Mouse (Mus musculus): ENCODE results near the gene Cmtm7. TPM values are rescaled to one million over a fixed set of nuclear protein-coding genes. Genes with fewer than 3 reads are reported as not detected.

Gene Cmtm7
- 65.7 TPM for total RNA-seq (2023)

DNA sequence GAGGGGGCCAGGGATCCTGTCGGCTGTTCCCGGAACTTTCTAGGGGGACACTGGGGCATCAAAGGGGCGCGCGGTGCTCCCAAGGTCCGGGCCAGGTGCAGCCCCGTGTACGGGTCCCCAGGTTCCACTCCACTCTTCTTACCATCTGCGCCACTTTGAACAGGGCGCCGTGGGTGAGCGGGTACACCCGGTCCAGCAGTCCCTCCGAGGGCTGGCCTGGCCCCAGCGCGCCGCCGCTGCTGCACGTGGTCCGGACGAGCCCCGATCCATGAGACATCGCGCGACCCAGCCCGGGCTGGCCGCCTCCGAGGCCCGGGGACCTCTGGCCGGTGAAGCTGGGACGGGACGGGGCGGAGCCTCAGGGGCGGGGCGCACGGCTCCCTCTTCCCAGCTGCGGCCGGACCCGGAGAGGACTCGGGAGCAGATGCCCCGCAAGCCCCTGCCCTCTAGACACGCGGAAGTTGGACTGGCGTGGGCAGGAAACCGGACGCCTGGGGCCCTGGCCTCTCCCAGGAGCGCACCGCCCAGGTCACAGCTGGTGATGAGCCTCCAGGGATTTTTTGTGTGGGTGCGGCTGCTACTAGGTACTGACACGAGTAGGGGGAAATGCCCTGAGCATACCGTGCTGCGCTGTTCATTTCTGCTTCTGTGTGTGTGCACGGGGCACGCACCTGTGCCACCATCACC, at the start of gene Cmtm7:
TSS of gene Cmtm7 (minus strand) at position 331 of the 687 bp plus-strand sequence.

DNA sequence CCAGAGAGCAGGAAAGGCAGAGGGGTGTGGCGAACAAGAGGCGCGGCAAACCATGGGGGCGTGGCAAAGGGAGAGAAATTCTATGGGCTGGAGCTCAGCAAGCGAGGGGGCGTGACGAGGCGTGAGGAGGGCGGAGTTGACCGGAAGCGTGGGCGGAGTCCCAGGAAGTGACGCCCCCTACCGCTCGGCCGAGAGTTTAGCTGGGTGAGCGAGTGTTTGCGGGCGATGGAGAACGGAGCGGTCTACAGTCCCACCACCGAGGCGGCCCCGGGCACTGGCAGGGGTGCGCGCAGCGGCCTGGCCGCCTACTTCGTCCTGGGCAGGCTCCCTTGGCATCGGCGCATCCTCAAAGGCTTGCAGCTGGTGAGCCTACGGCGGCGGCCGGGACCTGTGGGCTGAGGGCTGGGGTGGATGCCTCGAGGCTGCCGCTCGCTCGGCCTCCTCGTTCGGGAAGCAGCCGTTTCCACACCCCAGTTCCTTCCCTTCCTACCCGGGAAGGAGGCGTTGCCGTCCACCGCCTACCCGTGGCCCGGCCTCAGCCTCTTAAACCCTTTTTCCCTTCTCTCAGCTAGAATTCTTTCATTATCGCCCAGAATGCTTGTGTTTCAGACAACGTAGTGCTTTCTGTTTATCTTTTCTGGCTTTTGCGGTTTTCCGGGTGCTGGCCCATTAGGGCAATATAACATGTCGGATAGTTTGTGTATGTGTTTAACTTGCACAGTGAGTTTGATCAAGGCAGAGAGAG, 50.5 kb downstream of the Cmtm7 start, which contains the start of gene Cmtm6:
TSS of gene Cmtm6 (plus strand) at position 106 of the 745 bp plus-strand sequence.

Other genes starting within 250 kb of the Cmtm7 start
- not detected for gene Trim71, start 217.5 kb downstream of the Cmtm7 start, total RNA-seq (2023)
- 67.6 TPM for gene Cnot10, start 141.7 kb downstream of the Cmtm7 start, total RNA-seq (2023)
- gene Dync1li1, start 93.1 kb downstream of the Cmtm7 start, total RNA-seq (2023): 46.6 TPM
- gene Cmtm6, start 50.7 kb downstream of the Cmtm7 start, total RNA-seq (2023): 105 TPM
- gene Cmtm8, start 62.3 kb upstream of the Cmtm7 start, total RNA-seq (2023): not detected
- 41.7 TPM for gene Gpd1l, start 152.1 kb upstream of the Cmtm7 start, total RNA-seq (2023)
- not detected for gene Osbpl10, start 196.7 kb upstream of the Cmtm7 start, total RNA-seq (2023)
- gene Rps27rt, start 200.9 kb upstream of the Cmtm7 start, total RNA-seq (2023): 182 TPM

Data from CD4-positive naive resting alpha-beta T cell, adult 57 days (primary cell).